Mouse (Mus musculus): ENCODE results near the gene Dhx36.

Gene Dhx36

DNA sequence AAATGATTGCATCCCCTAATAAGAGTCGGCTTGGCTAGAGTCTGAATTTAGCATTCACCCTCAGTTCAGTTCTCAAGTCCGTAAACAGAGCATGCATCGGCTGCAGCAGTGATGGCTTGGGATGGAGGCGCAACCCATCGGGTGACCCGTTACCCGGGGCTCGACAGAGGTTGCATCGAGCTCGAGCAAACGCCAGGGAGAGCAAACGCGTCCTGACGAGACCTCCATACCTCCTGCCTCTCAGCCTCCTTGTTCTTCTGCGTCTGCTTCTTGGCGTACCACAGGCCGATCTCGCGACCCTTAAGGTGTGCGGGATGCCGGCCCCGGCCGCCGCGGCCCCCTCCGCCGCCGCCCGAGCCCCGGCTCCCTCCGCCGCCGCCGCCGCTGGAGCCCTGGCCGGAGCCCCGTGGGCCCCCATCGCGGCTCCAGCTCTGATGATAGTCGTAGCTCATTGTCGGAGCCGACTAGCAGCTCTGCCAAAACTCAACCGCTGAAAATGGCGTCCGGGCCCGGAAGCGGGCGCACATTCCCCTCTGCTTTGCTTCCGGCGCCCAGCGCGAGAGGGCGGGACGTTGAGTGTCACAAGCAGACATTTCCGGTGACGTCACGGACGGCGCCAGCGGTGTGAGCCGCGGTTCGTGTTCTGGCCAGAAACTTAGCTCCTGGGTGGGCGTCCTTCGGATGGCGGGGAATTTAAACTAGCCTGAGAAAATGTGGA, at the start of gene Dhx36:
Gene Dhx36, minus strand, starts transcription at position 517 of the 718 bp plus-strand sequence.
- under 1% methylated on average over 66 of the region's 66 CpGs for WGBS

GRCm38 (mm10) chr3:62527593-62527992, 20.8 kb upstream of the Dhx36 start:
- 46% methylated on average over 5 of the region's 5 CpGs for WGBS

- 20% methylated on average over 4 of the region's 4 CpGs for WGBS
Measured at GRCm38 (mm10) chr3:62527160-62527559, 20.4 kb upstream of the Dhx36 start.

GRCm38 (mm10) chr3:62507206-62507647, 423 bp upstream of the Dhx36 start:
- WGBS, result 32% methylated on average over 5 of the region's 5 CpGs

GRCm38 (mm10) chr3:62505166-62505900, 1.5 kb downstream of the Dhx36 start:
- 73% methylated on average over 5 of the region's 5 CpGs for WGBS

GRCm38 (mm10) chr3:62499327-62499726, 7.5 kb downstream of the Dhx36 start:
- WGBS, result 59% methylated on average over 4 of the region's 4 CpGs

GRCm38 (mm10) chr3:62492568-62492967, 14.2 kb downstream of the Dhx36 start:
- 64% methylated on average over 6 of the region's 6 CpGs for WGBS

DNA sequence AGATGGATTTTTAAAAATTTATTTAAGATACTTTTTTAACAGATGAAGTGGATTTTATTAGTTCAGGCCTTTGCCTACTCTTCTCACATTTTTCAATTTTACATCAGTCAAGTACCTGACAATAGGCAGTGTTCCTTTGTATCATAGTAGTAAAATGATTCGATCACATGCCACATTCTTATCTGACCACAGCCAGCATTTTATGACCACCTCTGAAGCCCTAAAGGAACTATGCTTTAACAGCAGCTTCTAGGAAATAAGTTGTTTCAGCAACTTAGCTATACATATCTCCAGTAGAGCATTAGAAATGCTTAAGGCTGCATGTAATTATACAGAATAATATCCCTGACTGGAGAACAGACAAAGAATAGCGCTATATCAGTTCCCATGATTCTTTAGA, 22.5 kb downstream of the Dhx36 start:
- 97% methylated on average over 2 of the region's 2 CpGs for WGBS

- 89% methylated on average over 1 of the region's 1 CpGs for WGBS
Measured at GRCm38 (mm10) chr3:62470179-62470578, 36.6 kb downstream of the Dhx36 start.

DNA sequence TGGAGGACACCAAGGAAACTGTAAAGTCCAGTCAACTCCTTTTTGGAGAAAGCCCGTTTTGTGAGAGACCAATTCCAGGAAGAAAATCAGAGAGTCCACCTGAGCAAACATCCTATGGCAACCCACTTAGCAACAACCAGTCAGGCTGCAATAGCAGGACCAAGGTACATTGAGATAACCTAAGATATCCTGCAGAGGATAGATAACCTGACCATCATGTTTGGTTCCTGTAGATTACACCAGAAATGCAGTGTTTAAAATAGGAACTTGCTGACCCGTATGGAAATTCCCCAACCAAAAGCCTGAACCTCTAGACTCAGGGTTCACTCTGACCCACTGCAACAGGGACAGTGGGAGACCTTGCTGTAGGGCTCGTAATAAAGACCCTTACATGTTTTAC, 42.5 kb downstream of the Dhx36 start:
- WGBS, result 87% methylated on average over 3 of the region's 3 CpGs

- 81% methylated on average over 6 of the region's 6 CpGs for WGBS
Measured at GRCm38 (mm10) chr3:62459483-62459882, 47.3 kb downstream of the Dhx36 start.

DNA sequence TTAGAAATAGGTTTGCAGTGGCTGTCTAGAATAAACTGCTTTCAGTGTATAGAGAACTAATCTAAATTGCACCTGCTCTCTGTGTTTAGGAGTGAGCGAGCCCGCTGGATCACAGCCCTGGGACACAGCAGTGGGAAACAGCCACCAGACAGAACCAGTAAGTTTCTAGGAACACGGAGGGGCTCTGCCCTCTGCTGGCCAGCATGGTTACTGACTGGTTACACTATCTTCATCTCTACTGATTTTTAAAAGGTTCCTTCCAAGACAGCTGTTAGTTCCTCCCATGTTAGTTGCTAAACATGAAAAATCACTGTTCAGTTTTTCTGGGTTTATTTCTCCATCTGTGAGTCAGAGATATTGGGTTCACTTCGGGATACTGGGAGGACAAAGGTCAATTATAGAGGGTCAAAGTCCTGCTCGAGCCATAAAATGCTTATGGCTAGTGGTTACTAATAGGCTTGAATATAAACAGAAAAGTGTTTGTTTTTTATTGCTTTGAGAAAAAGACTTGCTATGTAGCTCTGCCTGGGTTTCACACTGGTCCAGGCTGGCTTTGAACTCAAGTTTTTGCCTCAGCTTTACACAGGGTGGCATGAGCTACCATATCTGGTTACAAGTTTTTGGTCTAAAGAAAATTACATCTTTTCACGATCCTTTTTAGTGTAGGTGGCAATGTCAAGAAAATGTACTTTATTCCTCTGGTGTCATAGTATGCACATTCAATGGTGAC, 48.4 kb downstream of the Dhx36 start:
- 40% methylated on average over 6 of the region's 6 CpGs for WGBS

DNA sequence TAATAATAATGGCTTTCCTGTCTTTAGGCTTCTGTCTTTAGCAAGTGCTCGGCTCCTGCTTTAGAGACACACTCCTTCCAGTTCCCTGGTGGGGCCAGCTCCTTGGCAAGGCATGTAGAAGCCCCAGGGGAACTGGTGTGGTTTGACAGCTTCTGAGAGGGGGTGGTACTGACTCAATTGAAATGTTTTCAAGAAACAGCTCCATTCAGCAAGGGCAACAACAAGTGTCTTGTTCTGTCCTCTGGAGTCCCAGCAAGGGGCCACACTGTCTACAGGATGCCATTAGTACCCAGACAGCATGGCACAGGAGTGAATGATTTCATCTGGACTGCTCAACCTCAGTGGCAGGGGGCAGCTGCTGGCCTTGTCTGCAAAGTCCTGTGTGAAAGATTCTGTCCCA, 51.0 kb downstream of the Dhx36 start:
- WGBS, result 63% methylated on average over 1 of the region's 1 CpGs

DNA sequence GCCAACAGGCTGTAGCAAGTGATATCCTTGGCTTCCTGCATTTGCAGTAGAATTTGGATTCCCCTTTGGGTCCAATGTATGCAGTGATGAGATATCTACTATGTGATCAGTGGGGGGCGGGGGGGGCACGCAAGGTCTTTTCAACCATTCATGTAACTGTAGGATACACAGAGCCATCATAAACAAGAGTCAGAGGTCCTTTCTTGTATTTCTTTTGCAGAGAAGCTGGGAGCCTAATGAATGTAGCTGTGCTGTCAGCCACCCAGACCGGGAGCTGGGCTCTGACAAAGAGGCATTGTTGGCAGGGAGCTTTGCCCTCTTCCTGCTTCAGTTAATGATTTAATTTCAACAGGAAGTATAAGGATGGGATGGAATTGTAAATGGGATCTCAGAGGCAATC, 52.7 kb downstream of the Dhx36 start:
- 38% methylated on average over 3 of the region's 3 CpGs for WGBS

DNA sequence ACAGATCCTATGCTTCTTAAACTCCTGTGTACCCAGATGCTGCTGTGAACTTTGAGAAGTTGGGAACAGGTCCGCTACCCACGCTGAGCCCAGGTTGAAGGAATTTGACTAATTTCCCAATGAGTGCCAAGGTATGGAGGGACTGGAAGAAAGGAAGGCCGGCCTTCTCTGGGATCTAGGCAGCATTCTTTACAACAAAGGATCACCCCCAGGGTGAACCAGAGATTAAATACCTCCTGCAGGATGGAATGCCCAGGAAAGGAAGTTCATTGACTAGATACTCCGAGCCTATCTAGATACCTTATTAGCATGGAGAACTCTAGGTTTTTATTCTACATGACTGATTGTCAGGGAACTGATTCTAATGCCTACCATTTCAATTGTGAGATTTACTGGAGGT, 53.8 kb downstream of the Dhx36 start:
- WGBS, result 74% methylated on average over 4 of the region's 4 CpGs

DNA sequence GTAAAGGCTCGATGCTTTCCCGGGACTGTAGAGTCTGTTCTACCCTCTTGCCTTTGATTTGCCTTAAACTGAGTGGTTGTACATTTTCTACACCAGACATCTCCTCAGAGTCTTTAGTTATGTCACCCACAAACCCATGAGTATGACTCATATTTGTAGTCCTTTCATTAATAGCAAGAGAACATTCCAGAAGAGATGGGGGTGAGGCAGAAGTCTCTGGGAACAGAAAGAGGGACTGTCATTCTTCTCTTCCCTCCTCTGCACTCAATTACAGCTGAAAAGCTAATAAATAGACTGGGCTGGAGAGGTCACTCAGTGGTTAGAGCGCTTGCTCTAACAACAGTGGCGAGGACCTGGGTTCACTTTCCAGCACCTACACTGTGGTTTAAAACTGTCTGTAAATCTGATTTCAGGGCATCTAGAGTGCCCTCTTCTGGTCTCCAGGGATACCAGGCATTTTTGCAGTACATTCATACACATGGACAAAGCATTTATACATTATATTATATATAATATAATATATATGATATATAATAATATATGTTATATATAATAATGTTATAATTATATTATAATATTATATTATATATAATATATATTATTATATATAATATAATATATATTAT, 56.8 kb downstream of the Dhx36 start:
- WGBS, result 97% methylated on average over 4 of the region's 4 CpGs

DNA sequence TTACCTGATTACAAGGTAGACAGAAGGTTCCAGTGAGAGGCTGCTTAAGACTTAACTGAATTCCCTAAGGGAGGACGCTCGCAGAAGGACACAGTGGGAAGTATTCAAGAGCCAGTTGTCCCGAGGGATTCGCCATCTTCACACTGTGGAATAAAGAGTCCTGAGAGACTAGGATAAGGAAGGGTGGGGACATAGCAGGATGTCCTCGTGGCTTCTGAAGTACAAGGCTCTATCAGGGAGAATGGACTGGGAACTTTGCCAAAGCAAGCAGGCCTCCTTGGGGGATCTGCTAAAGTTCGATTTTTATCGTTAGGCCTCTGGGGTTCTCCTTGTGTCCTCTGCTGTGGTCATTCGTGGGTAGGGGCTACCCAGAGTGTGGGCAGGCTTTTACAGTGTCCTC, 59.7 kb downstream of the Dhx36 start:
- WGBS, result 78% methylated on average over 8 of the region's 8 CpGs

DNA sequence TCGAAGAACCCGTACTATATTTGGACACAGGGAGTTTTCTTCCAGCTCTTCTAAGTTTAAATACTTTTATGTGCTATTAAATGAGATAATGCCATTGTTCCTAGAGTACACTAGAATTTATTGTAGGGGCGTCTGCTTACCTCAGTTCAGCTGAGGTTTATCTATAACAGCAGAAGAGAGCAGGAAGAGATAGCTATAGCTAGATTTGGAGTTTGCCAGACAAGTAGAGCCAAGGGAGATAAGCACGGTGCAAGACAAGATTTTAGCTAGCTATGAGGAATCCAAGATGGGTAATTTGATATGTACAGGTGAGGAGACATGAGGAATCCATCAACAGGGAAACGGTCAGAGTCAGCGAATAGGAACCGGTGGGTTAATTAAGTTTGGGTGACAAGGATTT, 60.5 kb downstream of the Dhx36 start:
- WGBS, result 92% methylated on average over 7 of the region's 7 CpGs

GRCm38 (mm10) chr3:62443582-62444194, 63.1 kb downstream of the Dhx36 start:
- 77% methylated on average over 12 of the region's 12 CpGs for WGBS

DNA sequence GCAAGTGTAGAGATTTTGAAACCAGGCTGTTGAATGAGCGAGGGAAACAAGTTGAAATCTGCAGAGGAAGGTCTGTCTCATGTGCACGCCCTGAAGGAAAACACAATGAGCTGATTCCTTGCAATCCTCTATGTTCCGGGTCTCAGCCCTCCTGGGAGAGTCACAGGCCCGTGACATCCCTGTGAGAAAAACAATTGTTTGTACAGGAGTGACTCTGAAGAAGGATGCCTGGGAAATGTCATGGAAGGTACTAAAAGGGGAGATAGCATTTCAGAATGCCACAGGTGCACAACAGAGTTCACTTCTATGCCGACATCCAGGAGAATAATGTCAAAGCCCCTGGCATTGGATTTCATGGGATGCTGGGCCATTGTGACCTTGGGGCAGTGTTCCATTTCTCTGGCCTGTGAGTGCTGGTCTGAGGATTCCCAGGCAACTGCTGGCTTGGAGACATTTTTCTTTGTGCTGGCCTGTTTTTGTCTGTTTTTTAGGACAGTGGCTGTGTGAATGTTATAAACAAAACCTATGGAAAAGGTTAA, 66.3 kb downstream of the Dhx36 start:
- WGBS, result 71% methylated on average over 5 of the region's 5 CpGs

GRCm38 (mm10) chr3:62433675-62434074, 73.1 kb downstream of the Dhx36 start:
- 87% methylated on average over 4 of the region's 4 CpGs for WGBS

Data from cerebral cortex, adult 2 months (tissue).